Mouse (Mus musculus) cortical plate, adult 2 months (tissue): ENCODE measurements around the gene Pdcd6.

Experiments used
- CTCF ChIP-seq: fragments of 200-500 bp; IDR thresholded peaks from 2 replicates; pipeline ENCODE4 v1.5.1; 2011; ENCODE audit warnings: mild to moderate bottlenecking, control low read depth, low read length; ENCODE audit not compliant: insufficient read depth; ENCODE audit errors: extremely low read depth
- POLR2A ChIP-seq: fragments of 200-500 bp; IDR thresholded peaks from 2 replicates; pipeline ENCODE4 v1.6.1; 2011; ENCODE audit warnings: mild to moderate bottlenecking, low read length, control low read depth; ENCODE audit not compliant: insufficient read depth; ENCODE audit errors: extremely low read depth

DNA sequence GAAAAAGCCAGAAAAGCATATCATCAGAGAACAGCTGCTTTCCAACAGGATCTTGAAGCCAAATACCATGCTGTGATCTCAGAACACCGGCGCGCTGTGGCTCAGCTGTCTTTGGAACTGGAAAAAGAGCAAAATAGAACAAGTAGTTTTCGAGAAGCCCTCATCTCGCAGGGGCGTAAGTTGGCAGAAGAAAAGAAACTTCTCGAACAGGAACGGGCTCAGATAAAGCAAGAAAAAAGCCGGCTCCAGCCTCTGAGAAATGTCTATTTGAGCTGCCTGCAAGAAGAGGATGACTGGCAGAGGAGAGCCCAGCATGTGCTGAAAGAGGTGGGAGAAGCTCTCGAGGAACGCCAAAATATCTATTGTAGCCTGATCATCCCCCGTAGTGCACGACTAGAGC lies 39.1 kb upstream of the Pdcd6 start:
- TF ChIP-seq CTCF (no peak), POLR2A (no peak)
